Mouse (Mus musculus) mesoderm, embryonic 11.5 days (tissue): ENCODE measurements around the gene Atg13.
A peak's percentile ranks its signal among the peaks of the same experiment; 100 is the strongest.

Experiments
- DNase-seq: peaks from one replicate; pipeline ENCODE4 v3.0.0-alpha.2; 2012; ENCODE audit warnings: low read depth, low spot score

The Atg13 gene

GRCm38 (mm10) chr2:91695436-91696224 is 14.7 kb downstream of the Atg13 start:
- no peak for DNase-seq

- no peak for DNase-seq
Measured at GRCm38 (mm10) chr2:91689452-91689851, 20.9 kb downstream of the Atg13 start.

GRCm38 (mm10) chr2:91683919-91684318 is 26.5 kb downstream of the Atg13 start:
- no peak for DNase-seq

DNA sequence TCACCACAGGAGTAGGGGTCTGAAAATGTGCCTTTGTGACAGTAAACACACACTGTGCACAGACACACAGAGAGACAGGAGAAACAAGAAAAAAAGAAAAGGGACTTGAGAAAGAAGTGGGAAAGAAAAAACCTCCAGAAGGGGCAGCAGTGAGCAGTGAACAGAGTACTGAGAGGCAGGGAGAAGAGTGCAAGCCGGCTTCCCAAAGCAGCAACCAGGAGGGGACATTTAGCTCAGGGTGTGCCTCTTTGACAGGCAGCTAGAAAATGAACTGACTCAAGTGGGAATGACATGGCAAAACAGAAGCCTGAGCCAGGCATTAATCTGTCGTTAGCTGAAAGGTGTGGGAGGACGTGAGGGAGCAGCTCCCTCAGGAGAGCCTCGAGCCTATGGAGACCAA is 27.5 kb downstream of the Atg13 start:
- DNase-seq, result peak; percentile 46

DNA sequence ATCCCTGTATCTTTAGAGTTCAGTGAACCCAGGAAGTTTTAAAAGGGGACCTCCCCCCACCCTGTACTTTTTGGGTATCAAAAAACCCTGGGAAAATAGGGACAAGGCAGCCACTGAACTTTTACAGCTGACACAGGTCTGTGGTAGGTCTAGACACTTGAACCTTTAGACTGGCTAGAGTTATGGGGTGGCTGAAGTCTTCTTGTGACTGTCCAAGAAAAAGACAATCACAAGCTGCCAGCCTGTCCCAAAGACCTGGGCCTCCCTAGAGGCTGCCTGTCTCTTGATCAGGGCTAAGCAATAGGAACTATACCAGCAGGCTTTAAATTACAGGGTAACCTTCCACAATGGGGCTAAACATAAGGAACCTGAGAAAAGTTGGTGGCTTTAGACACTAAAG is 33.4 kb downstream of the Atg13 start:
- DNase-seq, result no peak

- DNase-seq, result no peak
Measured at GRCm38 (mm10) chr2:91676420-91676819, 34.0 kb downstream of the Atg13 start.

DNA sequence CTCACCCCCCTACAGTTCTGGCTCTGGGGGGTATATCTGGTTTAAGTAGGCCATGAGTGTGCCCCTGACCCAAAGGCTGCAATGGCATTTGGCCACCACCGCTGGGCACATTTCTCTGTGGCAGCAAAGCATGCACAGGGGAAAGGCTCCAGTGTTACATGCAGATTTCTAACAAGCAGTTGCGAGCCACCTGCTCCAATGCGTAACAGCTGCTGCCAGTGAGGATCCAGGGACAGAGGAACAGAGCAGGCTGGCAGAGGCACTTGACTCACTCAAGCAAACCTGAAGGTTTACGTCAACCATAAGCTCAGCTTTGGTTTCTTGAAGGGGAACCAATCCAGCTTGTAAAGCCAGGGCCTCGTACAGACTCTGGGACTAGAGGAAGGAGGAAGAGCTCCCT is 35.5 kb downstream of the Atg13 start:
- DNase-seq, result no peak

- no peak for DNase-seq
Measured at GRCm38 (mm10) chr2:91673587-91673986, 36.8 kb downstream of the Atg13 start.

- DNase-seq, result no peak
Measured at GRCm38 (mm10) chr2:91670038-91670437, 40.3 kb downstream of the Atg13 start.

DNA sequence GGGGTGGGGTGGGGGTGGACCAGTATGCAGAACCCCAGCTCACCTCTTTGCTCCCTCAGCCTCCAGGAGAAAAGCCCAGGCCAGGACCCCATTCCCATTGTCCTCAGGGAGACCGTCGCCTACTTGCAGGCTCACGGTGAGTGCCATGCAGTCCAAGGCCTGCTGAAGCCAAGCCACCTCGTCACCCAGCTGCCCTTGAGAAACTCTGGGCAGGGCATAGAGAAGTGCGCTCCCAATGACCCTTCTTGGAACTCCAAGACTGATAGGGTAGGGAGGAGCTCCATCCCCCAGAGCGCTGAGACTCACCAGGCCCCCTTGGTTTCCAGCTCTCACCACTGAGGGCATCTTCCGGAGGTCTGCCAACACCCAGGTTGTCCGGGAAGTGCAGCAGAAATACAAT is 41.0 kb downstream of the Atg13 start:
- no peak for DNase-seq

- DNase-seq, result no peak
Measured at GRCm38 (mm10) chr2:91667747-91668146, 42.6 kb downstream of the Atg13 start.

DNA sequence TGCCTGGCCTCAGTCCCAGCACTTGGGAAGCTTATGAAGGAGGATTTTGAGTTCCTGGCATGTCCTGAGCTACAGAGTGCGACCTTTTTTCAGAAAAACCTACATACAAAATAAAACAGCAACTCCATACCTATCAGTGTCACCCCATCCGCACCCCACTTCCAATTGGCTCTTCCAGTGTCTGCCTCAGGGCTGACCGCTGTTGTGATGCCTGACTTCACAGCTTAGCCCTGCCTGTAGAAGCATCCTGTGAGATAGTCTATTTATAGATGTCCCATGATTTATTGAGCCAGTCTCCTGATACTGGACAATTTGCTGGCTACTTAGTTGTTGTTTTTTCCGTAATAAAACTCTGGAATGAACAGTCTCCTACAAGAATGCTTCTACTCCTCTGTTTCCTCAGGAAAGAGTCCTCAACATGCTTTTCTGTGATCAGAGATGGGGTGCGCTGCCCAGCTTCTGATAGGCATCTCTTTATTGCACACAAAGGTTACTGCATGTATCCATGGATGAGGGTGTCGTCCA is 43.9 kb downstream of the Atg13 start:
- no peak for DNase-seq

- no peak for DNase-seq
Measured at GRCm38 (mm10) chr2:91664780-91665179, 45.6 kb downstream of the Atg13 start.

GRCm38 (mm10) chr2:91660981-91661380 is 49.4 kb downstream of the Atg13 start:
- DNase-seq, result no peak

- no peak for DNase-seq
Measured at GRCm38 (mm10) chr2:91659657-91660056, 50.7 kb downstream of the Atg13 start.

GRCm38 (mm10) chr2:91656774-91657173 is 53.6 kb downstream of the Atg13 start:
- no peak for DNase-seq

DNA sequence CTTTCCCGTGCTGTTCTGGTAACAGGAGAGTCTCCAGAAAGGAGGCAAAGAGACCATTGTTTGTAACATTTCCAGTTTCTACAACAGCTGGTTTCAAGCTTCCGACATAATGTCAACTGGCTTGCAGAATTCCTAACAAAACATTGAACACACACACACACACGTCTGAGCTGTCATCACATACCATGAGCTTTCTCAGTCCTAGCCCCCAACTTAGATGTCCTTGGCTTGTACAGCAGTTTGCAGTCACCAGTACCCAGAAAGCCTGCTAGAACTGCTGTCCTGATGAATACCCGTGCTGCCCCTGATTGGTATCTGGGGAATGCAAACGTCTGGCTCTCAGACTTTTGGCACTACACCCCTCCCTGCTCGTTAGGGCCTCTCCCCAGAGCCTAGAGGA is 54.5 kb downstream of the Atg13 start:
- no peak for DNase-seq

GRCm38 (mm10) chr2:91655388-91655787 is 55.0 kb downstream of the Atg13 start:
- no peak for DNase-seq

- peak; percentile 11 for DNase-seq
Measured at GRCm38 (mm10) chr2:91652863-91653262, 57.5 kb downstream of the Atg13 start.

- DNase-seq, result no peak
Measured at GRCm38 (mm10) chr2:91651458-91652258, 58.7 kb downstream of the Atg13 start.

DNA sequence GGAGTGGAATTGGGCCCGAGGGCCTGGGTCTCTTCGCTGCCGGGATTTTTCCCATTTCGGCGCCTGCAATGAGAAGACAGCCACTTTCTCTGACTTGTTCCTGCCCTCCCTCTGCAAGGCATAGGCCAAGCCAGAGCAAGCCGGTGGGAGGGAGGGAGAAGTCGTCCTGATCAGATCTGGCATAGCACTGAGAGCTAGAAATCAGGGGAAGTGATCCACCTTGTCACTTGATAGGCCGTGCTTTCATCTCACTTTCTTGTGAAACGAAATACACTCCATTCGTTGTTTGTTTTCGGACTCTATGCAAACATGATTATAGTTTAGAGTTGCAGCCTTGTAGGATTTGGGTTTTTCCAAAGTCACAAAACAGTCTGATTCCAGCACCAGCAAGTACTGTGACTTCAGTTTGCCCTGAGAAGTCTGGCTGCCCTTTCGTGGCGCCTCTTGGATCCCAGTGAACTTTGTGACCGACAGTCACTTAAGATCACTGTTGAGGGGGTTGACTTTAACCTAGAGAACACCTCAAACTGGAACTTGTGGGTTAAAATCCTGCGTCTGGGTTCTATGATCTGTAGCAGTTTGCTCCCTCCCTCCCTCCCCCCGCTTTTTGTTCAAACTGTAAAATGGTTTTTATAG is 59.9 kb downstream of the Atg13 start:
- DNase-seq, result no peak
